Mouse (Mus musculus) limb, embryonic 14.5 days (tissue): ENCODE measurements around the gene Colgalt2. TPM values are rescaled to one million over a fixed set of nuclear protein-coding genes. Genes with fewer than 3 reads are reported as not detected.

Experiments used
- ATAC-seq: fragments of 200-750 bp; cut with Nextera tagmentation; 2 replicates; pipeline ENCODE4 v1.8.0; 2017; ENCODE audit warnings: low read depth, moderate number of reproducible peaks, moderate TSS enrichment; ENCODE audit not compliant: low FRiP score
- DNase-seq: peaks from one replicate; pipeline ENCODE4 v3.0.0-alpha.2; 2015; ENCODE audit warnings: low spot score
- H3K27ac ChIP-seq: fragments of 300-500 bp; sonication (generic); replicated peaks from 2 replicates; pipeline ENCODE4 v1.5.1; 2014; ENCODE audit warnings: low read depth, mild to moderate bottlenecking, low read length, moderate library complexity, mixed read lengths
- H3K27me3 ChIP-seq: fragments of 300-500 bp; sonication (generic); 2 replicates; pipeline ENCODE4 v1.6.1; 2014; ENCODE audit warnings: low read length, mixed read lengths; ENCODE audit not compliant: control insufficient read depth, insufficient read depth
- H3K36me3 ChIP-seq: fragments of 300-500 bp; sonication (generic); 2 replicates; pipeline ENCODE4 v1.6.1; 2014; ENCODE audit warnings: mild to moderate bottlenecking, low read length, moderate library complexity, mixed read lengths; ENCODE audit not compliant: control insufficient read depth, insufficient read depth
- H3K4me1 ChIP-seq: fragments of 300-500 bp; sonication (generic); 2 replicates; pipeline ENCODE4 v1.6.1; 2014; ENCODE audit warnings: antibody characterized with exemption, low read length, mixed read lengths; ENCODE audit not compliant: control insufficient read depth, insufficient read depth
- H3K4me2 ChIP-seq: fragments of 300-500 bp; sonication (generic); replicated peaks from 2 replicates; pipeline ENCODE4 v1.6.1; 2014; ENCODE audit warnings: low read depth, mild to moderate bottlenecking, low read length, moderate library complexity; ENCODE audit not compliant: severe bottlenecking
- H3K4me3 ChIP-seq: fragments of 300-500 bp; sonication (generic); replicated peaks from 2 replicates; pipeline ENCODE4 v1.5.1; 2014; ENCODE audit warnings: low read length
- H3K9ac ChIP-seq: fragments of 300-500 bp; sonication (generic); 2 replicates; pipeline ENCODE4 v1.6.1; 2014; ENCODE audit warnings: mild to moderate bottlenecking, low read depth, low read length, moderate library complexity; ENCODE audit not compliant: severe bottlenecking
- H3K9me3 ChIP-seq: fragments of 300-500 bp; sonication (generic); 2 replicates; pipeline ENCODE4 v1.6.1; 2016; ENCODE audit warnings: low read length; ENCODE audit not compliant: control insufficient read depth
- POLR2A ChIP-seq: fragments of 200-500 bp; IDR thresholded peaks from 2 replicates; pipeline ENCODE4 v1.8.0; 2012; ENCODE audit warnings: inconsistent platforms, mild to moderate bottlenecking, moderate library complexity, borderline replicate concordance; ENCODE audit not compliant: insufficient read depth, insufficient read length; ENCODE audit errors: extremely low read depth
- WGBS: fragments of 180-500 bp; shearing (Covaris S2); extraction: QIAGEN DNeasy Blood & Tissue Kit; methylation state at CpG from one replicate; pipeline ENCODE4 v1.1.7; 2014; 5-methylcytosine and 5-hydroxymethylcytosine counted together
- polyA plus RNA-seq, 2 experiments: library from polyadenylated mRNA; depleted of rRNA in 1 of 2; stranded (reverse) in 1 of 2; unstranded in 1 of 2; fragments of >200 nt; fragmentation: Nextera tagmentation in 1 of 2; extraction: Ambion mirVana in 1 of 2; gene quantifications; 2 replicates each; pipeline versions ENCODE4 v1.2.1 to v1.2.3; 2012 to 2014

Colgalt2 gene
- polyA plus RNA-seq, 2 experiments, result 8.1 to 16.3 TPM

DNA sequence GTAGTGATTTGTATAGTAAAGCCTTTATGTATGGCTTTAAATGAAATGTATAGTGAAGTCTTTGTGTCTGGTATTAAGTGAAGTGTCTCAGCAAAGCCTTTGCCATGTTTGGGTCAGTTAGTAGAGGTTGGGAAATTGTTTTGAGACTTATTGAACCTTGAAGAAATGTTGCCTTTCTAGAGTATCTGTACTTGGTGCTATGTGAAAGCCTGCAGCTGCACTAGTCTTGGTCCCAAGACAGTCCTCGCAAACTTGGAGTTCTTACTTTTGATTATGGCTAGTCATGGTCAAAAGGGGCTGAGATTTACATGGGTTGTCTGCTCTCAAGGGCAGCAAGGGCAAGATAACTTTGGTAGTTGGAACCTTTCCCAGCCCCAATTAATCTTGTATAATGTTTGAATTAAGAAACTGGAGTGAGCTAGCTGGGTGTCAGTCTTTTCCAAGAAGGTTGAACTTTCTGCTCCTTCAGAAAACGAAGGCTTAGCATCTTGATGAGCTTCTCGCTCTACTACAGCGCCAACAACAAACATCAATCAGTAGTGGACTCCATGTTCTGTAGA lies 4.6 kb upstream of the Colgalt2 start:
- DNase-seq, result no peak
- Histone ChIP-seq H3K36me3 (no peaks in the 10 kb centered on the region), H3K27me3 (peaks cover 5% of the 10 kb centered on the region; the same call in 1 of the 2 replicates), H3K9me3 (no peaks in the 10 kb centered on the region), H3K9ac (no peak overlapping the region), H3K4me1 (no peaks in the 10 kb centered on the region), H3K27ac (no peak overlapping the region), H3K4me2 (no peak overlapping the region), H3K4me3 (no peak overlapping the region)
- no peak for ATAC-seq
- 81% methylated on average over 4 of the region's 4 CpGs for whole genome bisulfite sequencing
- no peak for TF ChIP-seq POLR2A

DNA sequence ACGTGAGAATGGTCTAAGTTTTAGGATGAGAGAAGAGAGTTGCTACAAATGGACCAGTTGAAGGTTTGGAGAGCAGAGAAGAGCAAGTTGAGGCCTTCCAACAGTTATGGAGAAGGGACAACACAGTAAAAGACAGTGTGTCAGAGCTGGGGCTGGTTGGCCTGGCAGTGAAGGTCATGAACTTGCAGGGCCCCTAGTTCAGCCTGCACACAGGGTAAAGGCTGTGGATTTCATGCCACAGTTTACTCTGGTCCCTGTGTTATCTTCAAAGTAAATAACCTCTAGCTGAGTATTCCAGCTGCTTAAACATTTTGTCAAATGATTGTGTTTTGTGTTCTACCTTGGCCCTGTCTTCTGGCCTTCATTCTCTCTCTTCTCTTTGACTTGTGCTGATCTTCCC lies 922 bp upstream of the Colgalt2 start:
- H3K4me3 ChIP-seq, result no peak overlapping the region
- H3K27me3 ChIP-seq, result peaks cover 8% of the 10 kb centered on the region; the same call in 1 of the 2 replicates
- no peaks in the 10 kb centered on the region for H3K9me3 ChIP-seq
- WGBS, result 62% methylated on average over 1 of the region's 1 CpGs
- no peak overlapping the region for H3K9ac ChIP-seq
- DNase-seq, result no peak
- ATAC-seq, result no peak
- H3K36me3 ChIP-seq, result no peaks in the 10 kb centered on the region
- H3K4me1 ChIP-seq, result peaks cover 10% of the 10 kb centered on the region; the same call in 1 of the 2 replicates
- no peak overlapping the region for H3K27ac ChIP-seq
- no peak overlapping the region for H3K4me2 ChIP-seq
- TF ChIP-seq POLR2A, result no peak

DNA sequence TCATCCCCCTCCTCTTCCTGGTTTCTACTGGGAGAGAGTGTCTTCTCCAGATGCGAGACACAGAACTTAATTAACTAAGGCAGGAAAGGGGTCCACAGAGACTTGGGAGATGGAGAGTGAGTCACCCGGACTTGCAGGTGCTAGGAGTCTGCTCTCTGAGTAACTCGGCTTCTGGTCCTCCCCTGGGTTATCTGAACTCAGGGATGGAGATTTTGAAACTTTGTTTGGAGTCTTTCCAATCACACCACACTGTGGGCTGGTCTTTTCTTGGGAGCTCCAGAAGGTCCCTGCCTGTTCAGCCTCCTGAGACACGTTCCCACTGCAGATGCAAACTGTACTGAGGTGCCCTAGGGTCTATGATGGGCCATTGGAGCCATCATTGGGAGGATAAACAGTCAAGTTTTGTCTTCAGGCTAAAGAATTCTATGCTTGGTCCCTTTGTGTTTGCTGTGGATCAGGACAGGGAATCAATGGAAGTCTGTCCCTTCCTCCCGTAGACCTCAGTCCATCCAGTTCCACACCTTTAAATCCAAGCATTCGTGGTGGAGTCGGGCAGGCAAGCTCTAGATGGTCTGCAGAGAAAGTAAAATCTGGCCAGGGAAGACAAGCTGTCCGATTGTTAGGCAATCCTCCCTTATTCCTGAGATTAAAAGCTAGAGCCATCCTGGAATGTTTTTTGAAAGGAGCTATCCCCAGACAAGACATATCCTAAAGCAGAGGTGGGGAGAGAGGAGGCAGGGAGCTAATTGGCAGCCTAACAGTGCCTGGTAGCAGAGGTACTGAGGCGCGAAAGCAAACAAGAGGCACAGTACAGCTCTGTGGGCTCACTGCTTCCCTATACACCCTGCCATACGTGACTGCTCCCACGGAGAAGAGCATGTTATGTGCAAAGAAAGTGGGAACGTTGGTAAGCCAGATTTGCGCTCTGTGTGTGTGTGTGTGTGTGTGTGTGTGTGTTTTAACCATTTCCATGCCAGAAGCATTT lies 1.2 kb downstream of the Colgalt2 start:
- H3K4me2 ChIP-seq, result peak overlapping the region; percentile 95
- TF ChIP-seq POLR2A, result no peak
- H3K9ac ChIP-seq, result peak overlapping the region; percentile 72
- H3K4me3 ChIP-seq, result peak overlapping the region; percentile 70
- H3K4me1 ChIP-seq, result peaks cover 10% of the 10 kb centered on the region; the same call in 1 of the 2 replicates
- DNase-seq, result no peak
- 17% methylated on average over 14 of the region's 14 CpGs for WGBS
- H3K36me3 ChIP-seq, result no peaks in the 10 kb centered on the region
- no peaks in the 10 kb centered on the region for H3K9me3 ChIP-seq
- H3K27me3 ChIP-seq, result peaks cover 8% of the 10 kb centered on the region; the same call in 1 of the 2 replicates
- H3K27ac ChIP-seq, result peak overlapping the region; percentile 55; the same call in 1 of the 2 replicates
- ATAC-seq, result 0 out of 2 replicates have a peak, but pooled peaks have one; percentile 38

DNA sequence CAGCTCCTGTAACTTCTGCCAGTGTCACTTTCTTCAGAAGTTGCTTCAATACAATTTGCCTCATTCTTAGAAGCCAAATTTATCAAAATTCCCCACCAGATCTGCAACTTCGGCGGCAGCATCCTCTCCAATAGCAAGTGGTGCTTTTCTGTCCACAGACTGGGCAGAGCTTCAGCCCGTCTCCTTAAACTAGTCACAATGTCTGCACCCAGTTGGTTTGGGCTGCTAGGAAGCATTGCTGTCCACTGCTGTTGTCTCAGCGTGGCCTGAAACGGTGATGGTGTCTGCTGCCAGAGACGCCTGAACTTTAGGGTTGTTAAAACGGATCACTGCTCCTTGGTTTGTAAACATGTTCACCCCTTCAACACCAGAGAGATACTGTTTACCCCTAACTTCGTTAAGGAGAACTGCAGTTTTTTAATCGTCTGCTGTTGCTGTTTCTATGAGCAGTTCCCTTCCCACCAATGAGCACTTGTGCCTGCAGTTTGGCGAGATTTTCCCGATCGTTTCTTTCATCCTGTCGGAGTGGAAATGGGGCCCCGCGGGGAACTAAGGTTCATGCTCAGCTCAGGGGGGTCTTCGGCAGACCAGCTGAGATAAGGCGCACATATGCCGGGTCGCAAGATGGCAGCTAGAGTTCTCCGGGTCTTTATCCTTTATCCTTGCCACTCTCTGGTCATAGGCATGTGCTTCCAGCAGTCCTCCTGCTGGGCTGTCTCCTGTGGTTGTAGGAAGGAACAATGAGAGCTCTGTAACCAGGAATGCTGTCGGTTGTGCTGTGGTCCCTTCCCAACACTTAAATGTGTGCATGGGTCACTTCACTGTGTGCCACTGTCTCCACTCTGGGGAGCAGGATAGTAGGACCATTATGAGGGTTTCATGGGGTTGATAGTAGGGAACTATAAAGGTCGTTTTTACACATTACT lies 7.7 kb downstream of the Colgalt2 start:
- H3K9me3 ChIP-seq, result 0 out of 2 replicates have a peak, but pooled peaks cover 3% of the 10 kb centered on the region
- H3K4me3 ChIP-seq, result peak overlapping the region; percentile 12; the same call in 1 of the 2 replicates
- H3K4me1 ChIP-seq, result 0 out of 2 replicates have a peak, but pooled peaks cover 5% of the 10 kb centered on the region
- H3K27ac ChIP-seq, result peak overlapping the region; percentile 2; the same call in 1 of the 2 replicates
- no peaks in the 10 kb centered on the region for H3K36me3 ChIP-seq
- DNase-seq (peak; percentile 21), ATAC-seq (peak; percentile 23; the same call in 1 of the 2 replicates)
- H3K9ac ChIP-seq, result no peak overlapping the region
- peak overlapping the region; percentile 33 for H3K4me2 ChIP-seq
- TF ChIP-seq POLR2A, result no peak
- 32% methylated on average over 22 of the region's 22 CpGs for WGBS
- H3K27me3 ChIP-seq, result no peaks in the 10 kb centered on the region
